Mouse (Mus musculus): ENCODE measurements around the gene Zfp101. TPM values are rescaled to one million over a fixed set of nuclear protein-coding genes. Genes with fewer than 3 reads are reported as not detected.

The Zfp101 gene
- 7.6 and 10.4 TPM in 2 replicates for polyA plus RNA-seq (2015; fragmentation: Nextera tagmentation; extraction: Ambion mirVana)

GRCm38 (mm10) chr17:33394182-33395034 lies at the start of gene Zfp101:
Gene Zfp101, minus strand, starts transcription at chr17:33394641.

GRCm38 (mm10) chr17:33432019-33432946 lies 37.8 kb upstream of the Zfp101 start, which contains the start of gene Actl9:
Gene Actl9, plus strand, starts transcription at chr17:33432896.

GRCm38 (mm10) chr17:33358411-33359384 lies 35.7 kb downstream of the Zfp101 start, which contains the start of gene Zfp81:
Gene Zfp81, minus strand, starts transcription at chr17:33358878.

Other genes with a start within 250 kb of the Zfp101 start
- not detected in 2 replicates for gene Olfr55, start 226.2 kb downstream of the Zfp101 start, polyA plus RNA-seq (2015; fragmentation: Nextera tagmentation; extraction: Ambion mirVana)
- not detected in 2 replicates for gene Olfr239, start 203.3 kb downstream of the Zfp101 start, polyA plus RNA-seq (2015; fragmentation: Nextera tagmentation; extraction: Ambion mirVana)
- gene Olfr1564, start 173.0 kb downstream of the Zfp101 start, polyA plus RNA-seq (2015; fragmentation: Nextera tagmentation; extraction: Ambion mirVana) = not detected in 2 replicates
- 13.1 and 14.4 TPM in 2 replicates for gene Zfp955a, start 139.5 kb downstream of the Zfp101 start, polyA plus RNA-seq (2015; fragmentation: Nextera tagmentation; extraction: Ambion mirVana)
- gene Olfr63, start 130.0 kb downstream of the Zfp101 start, polyA plus RNA-seq (2015; fragmentation: Nextera tagmentation; extraction: Ambion mirVana) = 0.03 and 0.05 TPM in 2 replicates
- gene Zfp955b, start 105.1 kb downstream of the Zfp101 start, polyA plus RNA-seq (2015; fragmentation: Nextera tagmentation; extraction: Ambion mirVana) = 5.2 and 6.9 TPM in 2 replicates
- 8.6 and 10.3 TPM in 2 replicates for gene Zfp81, start 35.8 kb downstream of the Zfp101 start, polyA plus RNA-seq (2015; fragmentation: Nextera tagmentation; extraction: Ambion mirVana)
- not detected in 2 replicates for gene Actl9, start 38.3 kb upstream of the Zfp101 start, polyA plus RNA-seq (2015; fragmentation: Nextera tagmentation; extraction: Ambion mirVana)
- 30.0 and 32.6 TPM in 2 replicates for gene Adamts10, start 129.6 kb upstream of the Zfp101 start, polyA plus RNA-seq (2015; fragmentation: Nextera tagmentation; extraction: Ambion mirVana)
- 2.0 and 2.3 TPM in 2 replicates for gene Myo1f, start 161.1 kb upstream of the Zfp101 start, polyA plus RNA-seq (2015; fragmentation: Nextera tagmentation; extraction: Ambion mirVana)
- 32.0 and 42.3 TPM in 2 replicates for gene Zfp414, start 234.4 kb upstream of the Zfp101 start, polyA plus RNA-seq (2015; fragmentation: Nextera tagmentation; extraction: Ambion mirVana)
- gene Pram1, start 243.4 kb upstream of the Zfp101 start, polyA plus RNA-seq (2015; fragmentation: Nextera tagmentation; extraction: Ambion mirVana) = 0.71 TPM in 1 of 2 replicates, not detected in the other

All from adrenal gland, postnatal 0 days (tissue).